Comparison of ENCODE assay signal across 8 mouse cellular contexts in the genomic region with DNA sequence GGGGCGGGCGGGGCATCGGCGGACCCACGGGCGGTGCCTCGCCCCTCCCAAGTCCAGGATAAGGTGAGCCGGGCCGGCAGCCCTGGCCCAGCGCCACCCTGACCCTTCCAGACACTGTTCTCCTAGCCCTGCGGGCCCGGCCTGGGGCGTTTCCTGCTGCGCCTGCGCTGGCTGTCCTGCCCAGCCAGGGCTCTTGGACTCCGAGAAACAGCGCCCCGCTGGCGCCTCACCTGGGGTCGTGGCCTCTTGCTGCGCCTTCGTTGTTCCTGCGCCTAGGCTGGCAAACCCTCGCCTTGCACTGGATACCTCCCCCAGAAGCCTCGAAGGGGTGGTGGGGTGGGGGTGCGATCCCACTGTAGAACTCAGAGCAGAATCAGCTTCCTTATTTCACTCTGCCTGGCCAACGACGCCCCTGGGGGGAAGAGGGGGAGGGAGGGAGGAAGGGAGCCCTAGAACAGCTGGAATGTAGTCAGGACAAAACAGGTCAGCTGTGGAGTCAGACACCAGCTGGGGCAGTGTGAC. TPM values are rescaled to one million over a fixed set of nuclear protein-coding genes. Genes with fewer than 3 reads are reported as not detected.
A peak's percentile ranks its signal among the peaks of the same experiment; 100 is the strongest.
DNase-seq lines count a peak whose midpoint lies in the region; ATAC-seq and TF ChIP-seq lines count a peak whose summit lies in the region.

Fut4 (minus strand) TSS at position 393 of the 522 bp plus-strand sequence.

- intact Hi-C loops in gastrocnemius, postnatal 14 days (cut with DNase I; ENCODE audit: low total_unique reads), result no loop called here

- no peak for TF ChIP-seq POLR2A in myocyte (IDR thresholded peaks at IDR 0.05; ENCODE audit: insufficient read length, low read depth)

- H3K9ac ChIP-seq in hindbrain, embryonic 16.5 days (ENCODE audit: low read depth, low read length), result peak within 1 kb of the TSS; percentile 70
- H3K9ac ChIP-seq in liver, embryonic 13.5 days, result peak within 1 kb of the TSS; percentile 49

- H3K4me3 ChIP-seq in E14TG2a.4 (replicated peaks; ENCODE audit: low read length), result peak within 1 kb of the TSS; percentile 75
- peak within 1 kb of the TSS; percentile 58 for H3K4me3 ChIP-seq in hindbrain, embryonic 16.5 days (ENCODE audit: low read length)
- H3K4me3 ChIP-seq in liver, embryonic 13.5 days (replicated peaks), result peak within 1 kb of the TSS; percentile 56
- H3K4me3 ChIP-seq in myocyte, result no peak within 1 kb of the TSS

- H3K36me3 ChIP-seq in E14TG2a.4 (ENCODE audit: insufficient read depth, low read length) (no peaks in the 10 kb centered on the region), myocyte (ENCODE audit: control insufficient read depth, insufficient read depth) (no peaks in the 10 kb centered on the region)
- no peaks in the 10 kb centered on the region for H3K36me3 ChIP-seq in hindbrain, embryonic 16.5 days (ENCODE audit: control insufficient read depth, insufficient read depth, low read length)
- H3K36me3 ChIP-seq in liver, embryonic 13.5 days, result no peaks in the 10 kb centered on the region

- H3K9me3 ChIP-seq in E14TG2a.4 (ENCODE audit: low read length), result no peaks in the 10 kb centered on the region
- no peaks in the 10 kb centered on the region for H3K9me3 ChIP-seq in hindbrain, embryonic 16.5 days (ENCODE audit: control insufficient read depth, low read length)
- H3K9me3 ChIP-seq in liver, embryonic 13.5 days (replicated peaks), result no peaks in the 10 kb centered on the region

- under 1% methylated on average over 23 of the region's 28 CpGs for WGBS in hindbrain, embryonic 16.5 days
- under 1% methylated on average over 28 of the region's 28 CpGs for WGBS in liver, embryonic 13.5 days (ENCODE audit: insufficient replicate concordance)

- ATAC-seq in hindbrain, embryonic 16.5 days, result peak; percentile 87
- ATAC-seq in liver, embryonic 13.5 days (ENCODE audit: low read depth), result peak; percentile 76

- no peak for TF ChIP-seq CTCF in E14TG2a.4 (conservative IDR thresholded peaks at IDR 0.05; ENCODE audit: low read length)

- peaks cover 16% of the 10 kb centered on the region for H3K4me1 ChIP-seq in E14TG2a.4 (replicated peaks; ENCODE audit: low read depth, low read length)
- H3K4me1 ChIP-seq in hindbrain, embryonic 16.5 days (ENCODE audit: control insufficient read depth, insufficient read depth, low read depth, low read length), result peaks cover 5% of the 10 kb centered on the region; the same call in 1 of the 2 replicates
- peaks cover 9% of the 10 kb centered on the region; the same call in 1 of the 2 replicates for H3K4me1 ChIP-seq in liver, embryonic 13.5 days (replicated peaks)

- peak; percentile 19 to 29 for DNase-seq in adrenal gland, postnatal 4 days (ENCODE audit: low spot score in 2 of 2)
- peak; percentile 62 for DNase-seq in gastrocnemius, postnatal 14 days
- no peak for DNase-seq in liver, embryonic 13.5 days
- peak; percentile 36 for DNase-seq in thymus, postnatal 0 days (ENCODE audit: low spot score)
- no peak for DNase-seq in cerebellum, adult 8-10 months

- H3K27ac ChIP-seq in hindbrain, embryonic 16.5 days (ENCODE audit: low read depth, low read length), result no peak within 1 kb of the TSS
- no peak within 1 kb of the TSS for H3K27ac ChIP-seq in liver, embryonic 13.5 days

- no peaks in the 10 kb centered on the region for H3K79me2 ChIP-seq in myocyte (ENCODE audit: control insufficient read depth, insufficient read depth)

- H3K4me2 ChIP-seq in hindbrain, embryonic 16.5 days (ENCODE audit: low read length), result peak within 1 kb of the TSS; percentile 98
- peak within 1 kb of the TSS; percentile 74 for H3K4me2 ChIP-seq in liver, embryonic 13.5 days
- peak within 1 kb of the TSS; percentile 51 for H3K4me2 ChIP-seq in myocyte (ENCODE audit: low read depth)

- H3K27me3 ChIP-seq in E14TG2a.4 (ENCODE audit: insufficient read depth, low read length) (peaks cover 70% of the 10 kb centered on the region), myocyte (ENCODE audit: control insufficient read depth, insufficient read depth, insufficient read length) (no peaks in the 10 kb centered on the region)
- H3K27me3 ChIP-seq in hindbrain, embryonic 16.5 days (replicated peaks; ENCODE audit: control insufficient read depth, insufficient read depth, low read length), result no peaks in the 10 kb centered on the region
- peaks cover 26% of the 10 kb centered on the region for H3K27me3 ChIP-seq in liver, embryonic 13.5 days

- peak within 1 kb of the TSS; percentile 20 for H3ac ChIP-seq in myocyte (ENCODE audit: control insufficient read depth, insufficient read length)

TF ChIP-seq in myocyte, 11 proteins besides CTCF, POLR2A, EP300 and RAD21:
- TF ChIP-seq POLR2AphosphoS2 (IDR thresholded peaks at IDR 0.05; ENCODE audit: insufficient read length, low read depth), result no peak
- peak in 1 of 3 experiments; percentile 37 for TF ChIP-seq MYOD1 (IDR thresholded peaks at IDR 0.05; ENCODE audit: control insufficient read depth in 1 of 3, insufficient read length in 2 of 3, low read depth in 2 of 3)
- no peak for TF ChIP-seq SRF (IDR thresholded peaks at IDR 0.05; ENCODE audit: control insufficient read depth, insufficient read length, low read depth)
- no peak for TF ChIP-seq TCF12 (IDR thresholded peaks at IDR 0.05; ENCODE audit: insufficient read depth, poor library complexity, severe bottlenecking)
- TF ChIP-seq MAX (IDR thresholded peaks at IDR 0.05; ENCODE audit: low read depth), result no peak
- no peak for TF ChIP-seq USF1 (IDR thresholded peaks at IDR 0.05; ENCODE audit: low read depth)

RNA-seq across cellular contexts. Expression of gene Fut4, which starts in this region (rescaled TPM):
- 1 to 10 TPM; 2.4 to 2.6 TPM for total RNA-seq in adrenal gland, postnatal 4 days (2021)
- under 1 TPM; 0.53 to 0.66 TPM for total RNA-seq in gastrocnemius, postnatal 14 days (2021)
- polyA plus RNA-seq in hindbrain, embryonic 16.5 days (2015; fragmentation: Nextera tagmentation; extraction: Ambion mirVana), result 1.4 TPM in 2 replicates
- polyA plus RNA-seq in liver, embryonic 13.5 days (2015; fragmentation: Nextera tagmentation; extraction: Ambion mirVana), result 0.64 and 0.69 TPM in 2 replicates
- polyA plus RNA-seq in myocyte (2012; fragmentation: generic; extraction: Trizol), result 0.26 TPM
- 1.9 TPM in 2 replicates for polyA plus RNA-seq in thymus, postnatal 0 days (2015; fragmentation: Nextera tagmentation; extraction: Ambion mirVana)

Comparison
In these comparisons a context has a peak if more than half of its experiments do, and no peak if none do; other contexts are left out.
1. Peak in DNase-seq in gastrocnemius, postnatal 14 days; RNA of the gene not detected or under 1 TPM.
2. Peak in ATAC-seq, H3K4me3 ChIP-seq, H3K9ac ChIP-seq and H3K4me2 ChIP-seq in liver, embryonic 13.5 days; RNA of the gene not detected or under 1 TPM.
3. DNase-seq: peak in adrenal gland, postnatal 4 days (2 of 2) and thymus, postnatal 0 days (single experiment); none in liver, embryonic 13.5 days (single experiment) and cerebellum, adult 8-10 months (single experiment).
4. Peak in every context shown above with its lines, with median percentiles within 50 percentile points of each other: H3K4me2 ChIP-seq.